Mouse (Mus musculus) liver, adult 2 months (tissue): ENCODE data around the gene Prkar2b.

Experiments used
- CTCF ChIP-seq: fragments of 200-500 bp; IDR thresholded peaks from 2 replicates; pipeline ENCODE4 v1.5.1; 2011; ENCODE audit warnings: low read depth, low read length, control low read depth
- POLR2A ChIP-seq: fragments of 200-500 bp; IDR thresholded peaks from 2 replicates; pipeline ENCODE4 v1.6.1; 2011; ENCODE audit warnings: low read length, control low read depth; ENCODE audit not compliant: insufficient read depth; ENCODE audit errors: extremely low read depth

GRCm38 (mm10) chr12:32045566-32046330 lies 15.3 kb downstream of the Prkar2b start:
- TF ChIP-seq POLR2A, result no peak
- TF ChIP-seq CTCF, result no peak
